Mouse (Mus musculus): ENCODE measurements around the gene Ncoa1. TPM values are rescaled to one million over a fixed set of nuclear protein-coding genes. Genes with fewer than 3 reads are reported as not detected.

Ncoa1 gene
- polyA plus RNA-seq, 1 experiment from 2014 or later = 10.4 TPM

DNA sequence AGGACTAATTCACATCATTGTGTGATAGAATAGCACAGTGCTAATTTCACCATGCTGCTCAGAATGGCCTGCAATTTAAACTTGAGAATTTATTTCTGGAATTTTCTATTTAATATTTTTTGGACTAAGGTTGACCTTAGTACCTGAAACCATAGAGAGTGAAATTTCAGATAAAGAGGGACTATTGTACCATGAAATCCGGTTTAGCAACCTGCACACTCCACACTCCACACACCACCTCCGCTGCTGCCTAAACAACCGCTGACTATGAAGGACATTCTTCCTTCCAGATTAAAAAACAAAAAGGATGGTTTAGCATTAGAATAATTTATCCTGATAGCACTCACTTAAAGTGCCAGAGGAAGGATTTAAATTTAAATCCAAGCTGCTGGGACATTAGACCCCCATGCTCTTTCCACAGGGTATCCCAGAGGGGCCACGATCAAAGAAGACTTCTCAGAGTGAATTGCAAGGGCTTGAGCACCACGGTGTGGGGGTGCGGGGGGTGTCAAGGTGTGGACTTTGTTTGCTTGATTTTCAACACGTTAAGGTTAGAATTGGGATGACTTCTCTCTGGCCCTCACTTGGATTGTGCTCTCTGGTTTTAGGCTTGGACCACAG lies 29.9 kb upstream of the Ncoa1 start:
- H3K27ac ChIP-seq (ENCODE audit: low read length) = no peak overlapping the region
- no peak overlapping the region for H3K4me3 ChIP-seq (ENCODE audit: low read depth, low read length)
- no peaks in the 10 kb centered on the region for H3K27me3 ChIP-seq (ENCODE audit: control insufficient read depth, insufficient read depth, low read length)
- no peak overlapping the region for H3K4me2 ChIP-seq (replicated peaks; ENCODE audit: low read depth, low read length)
- no peaks in the 10 kb centered on the region for H3K36me3 ChIP-seq (ENCODE audit: control insufficient read depth, insufficient read depth, low read length)
- no peak for ATAC-seq (ENCODE audit: insufficient number of reproducible peaks, insufficient read depth, low FRiP score, low read depth)
- H3K9me3 ChIP-seq (ENCODE audit: control insufficient read depth, low read depth, low read length) = no peaks in the 10 kb centered on the region
- H3K9ac ChIP-seq (replicated peaks; ENCODE audit: low read depth, low read length) = no peak overlapping the region
- 31% methylated on average over 7 of the region's 7 CpGs for WGBS
- H3K4me1 ChIP-seq (ENCODE audit: control insufficient read depth, insufficient read depth, low read length) = no peaks in the 10 kb centered on the region

DNA sequence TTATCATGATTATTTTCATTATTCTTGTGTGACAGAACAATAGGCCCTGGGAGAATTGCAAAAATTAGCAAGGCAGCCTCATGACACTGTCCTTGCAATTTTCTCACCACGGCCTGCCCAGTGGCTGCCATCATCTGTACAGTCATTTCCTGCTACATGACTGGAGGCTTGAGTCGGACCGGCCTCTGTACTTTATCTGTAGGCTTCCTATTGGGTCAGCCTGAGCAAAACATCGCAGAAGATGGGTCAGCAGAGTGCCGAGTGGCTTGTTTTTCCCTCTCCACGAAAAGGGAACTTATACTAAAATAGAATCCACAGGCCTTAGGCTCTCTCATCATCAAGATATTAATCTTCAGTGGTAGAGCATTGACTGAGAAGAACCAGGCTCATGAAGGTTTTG lies 28.3 kb upstream of the Ncoa1 start:
- no peak overlapping the region for H3K9ac ChIP-seq (replicated peaks; ENCODE audit: low read depth, low read length)
- no peak overlapping the region for H3K4me2 ChIP-seq (replicated peaks; ENCODE audit: low read depth, low read length)
- 78% methylated on average over 6 of the region's 6 CpGs for WGBS
- no peak overlapping the region for H3K27ac ChIP-seq (ENCODE audit: low read length)
- H3K4me1 ChIP-seq (ENCODE audit: control insufficient read depth, insufficient read depth, low read length) = no peaks in the 10 kb centered on the region
- no peaks in the 10 kb centered on the region for H3K36me3 ChIP-seq (ENCODE audit: control insufficient read depth, insufficient read depth, low read length)
- no peak overlapping the region for H3K4me3 ChIP-seq (ENCODE audit: low read depth, low read length)
- no peaks in the 10 kb centered on the region for H3K9me3 ChIP-seq (ENCODE audit: control insufficient read depth, low read depth, low read length)
- no peaks in the 10 kb centered on the region for H3K27me3 ChIP-seq (ENCODE audit: control insufficient read depth, insufficient read depth, low read length)
- ATAC-seq (ENCODE audit: insufficient number of reproducible peaks, insufficient read depth, low FRiP score, low read depth) = no peak

DNA sequence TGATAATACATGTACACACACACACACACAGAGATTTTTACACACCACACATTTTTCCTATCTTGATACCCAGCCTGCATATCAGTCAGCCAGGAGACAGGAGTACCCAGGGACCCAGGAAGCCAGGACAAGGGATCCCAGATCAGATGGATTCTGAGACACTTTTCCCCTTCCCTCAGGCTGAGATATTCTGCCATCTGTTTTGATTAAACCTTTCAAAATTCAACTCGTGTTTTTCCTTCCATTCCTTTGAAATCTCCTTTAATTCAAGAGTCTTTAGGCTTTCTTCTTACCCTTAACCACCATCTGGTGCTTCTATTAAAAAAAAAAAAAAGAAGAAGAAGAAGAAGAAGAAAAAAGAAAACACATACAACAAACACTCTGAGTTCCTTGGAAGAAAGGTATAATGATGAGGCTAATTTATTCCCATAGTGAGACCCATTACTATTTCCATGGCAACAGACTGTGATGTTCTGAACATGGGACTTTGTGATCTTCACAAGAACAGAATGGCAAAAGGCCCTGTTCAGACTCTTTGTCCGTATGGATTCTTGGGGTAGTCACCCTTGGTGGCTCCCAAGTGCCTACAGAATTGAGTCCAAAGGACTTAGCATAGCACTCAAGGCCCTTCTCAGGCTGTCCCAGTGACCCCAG lies 26.8 kb upstream of the Ncoa1 start:
- no peak for ATAC-seq (ENCODE audit: insufficient number of reproducible peaks, insufficient read depth, low FRiP score, low read depth)
- no peak overlapping the region for H3K4me2 ChIP-seq (replicated peaks; ENCODE audit: low read depth, low read length)
- no peak overlapping the region for H3K27ac ChIP-seq (ENCODE audit: low read length)
- no peak overlapping the region for H3K9ac ChIP-seq (replicated peaks; ENCODE audit: low read depth, low read length)
- H3K27me3 ChIP-seq (ENCODE audit: control insufficient read depth, insufficient read depth, low read length) = no peaks in the 10 kb centered on the region
- H3K36me3 ChIP-seq (ENCODE audit: control insufficient read depth, insufficient read depth, low read length) = no peaks in the 10 kb centered on the region
- WGBS = 79% methylated on average over 2 of the region's 2 CpGs
- H3K9me3 ChIP-seq (ENCODE audit: control insufficient read depth, low read depth, low read length) = no peaks in the 10 kb centered on the region
- no peak overlapping the region for H3K4me3 ChIP-seq (ENCODE audit: low read depth, low read length)
- H3K4me1 ChIP-seq (ENCODE audit: control insufficient read depth, insufficient read depth, low read length) = no peaks in the 10 kb centered on the region

DNA sequence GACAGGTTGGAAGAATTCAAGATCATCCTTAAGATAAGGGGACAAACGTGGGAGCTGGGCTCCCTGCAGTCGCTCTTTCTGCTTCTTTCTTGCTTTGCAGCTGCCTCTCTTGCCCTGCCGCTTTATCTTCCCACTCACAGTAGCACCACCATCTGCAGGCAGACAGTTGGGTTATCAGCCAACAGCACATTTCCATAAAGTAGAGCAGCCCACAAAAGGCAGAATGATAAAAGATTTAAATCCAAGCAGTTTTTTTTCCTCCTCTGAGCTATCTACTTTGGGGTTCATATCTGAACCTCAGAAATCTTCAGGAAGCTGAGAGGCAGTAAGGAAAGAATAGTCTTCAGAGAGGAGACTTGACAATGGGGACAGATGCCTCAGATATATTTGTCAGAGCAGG lies 24.9 kb upstream of the Ncoa1 start:
- Histone ChIP-seq H3K9me3 (ENCODE audit: control insufficient read depth, low read depth, low read length) (no peaks in the 10 kb centered on the region), H3K9ac (replicated peaks; ENCODE audit: low read depth, low read length) (no peak overlapping the region), H3K27me3 (ENCODE audit: control insufficient read depth, insufficient read depth, low read length) (no peaks in the 10 kb centered on the region), H3K27ac (ENCODE audit: low read length) (no peak overlapping the region), H3K4me1 (ENCODE audit: control insufficient read depth, insufficient read depth, low read length) (no peaks in the 10 kb centered on the region), H3K4me2 (replicated peaks; ENCODE audit: low read depth, low read length) (no peak overlapping the region), H3K36me3 (ENCODE audit: control insufficient read depth, insufficient read depth, low read length) (no peaks in the 10 kb centered on the region), H3K4me3 (ENCODE audit: low read depth, low read length) (no peak overlapping the region)
- no peak for ATAC-seq (ENCODE audit: insufficient number of reproducible peaks, insufficient read depth, low FRiP score, low read depth)
- WGBS = 42% methylated on average over 3 of the region's 3 CpGs

DNA sequence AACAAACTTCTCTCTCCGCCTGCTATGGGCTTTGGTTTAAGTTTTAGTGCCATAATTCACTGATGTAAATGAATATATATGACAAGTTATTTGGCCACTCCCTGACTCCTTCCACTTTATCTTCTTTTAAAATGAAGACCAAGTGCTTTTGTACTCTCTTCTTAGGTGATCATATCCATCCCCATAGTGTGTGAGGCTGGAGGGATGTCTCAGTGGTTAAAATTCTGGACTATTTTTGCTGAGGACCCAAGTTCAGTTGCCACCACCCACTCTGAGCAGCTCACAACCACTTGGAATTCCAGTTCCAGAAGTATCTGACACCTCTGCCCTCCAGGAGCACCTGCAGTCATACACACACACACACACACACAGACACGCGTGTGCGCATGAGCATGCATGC lies 23.5 kb upstream of the Ncoa1 start:
- WGBS = 95% methylated on average over 4 of the region's 4 CpGs
- ATAC-seq (ENCODE audit: insufficient number of reproducible peaks, insufficient read depth, low FRiP score, low read depth) = no peak

DNA sequence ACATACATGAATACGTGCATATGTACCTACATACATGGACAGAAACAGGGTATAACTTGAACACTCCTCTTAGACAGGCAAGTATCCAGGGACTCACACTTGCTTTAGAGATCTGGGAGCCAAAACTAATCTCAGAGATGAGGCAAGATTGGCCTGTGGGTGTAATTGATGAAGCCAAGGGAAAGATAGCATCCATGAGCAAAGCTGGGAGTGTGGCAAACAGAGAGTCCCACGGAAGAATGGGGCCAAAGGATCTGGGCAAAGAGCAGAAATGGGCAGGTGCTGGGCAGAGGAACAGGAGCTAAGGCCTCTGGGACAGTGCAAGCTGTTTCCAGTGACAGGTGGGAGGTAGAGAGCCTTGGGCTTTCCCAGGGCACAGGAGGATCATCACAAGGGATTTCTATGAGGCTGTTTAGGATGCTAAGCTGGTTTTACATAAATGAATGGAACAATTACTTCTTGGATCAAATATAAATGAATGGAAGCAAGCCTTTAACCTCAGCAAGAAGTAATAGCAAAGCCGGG lies 22.7 kb upstream of the Ncoa1 start:
- Histone ChIP-seq H3K27ac (ENCODE audit: low read length) (no peak overlapping the region), H3K4me1 (ENCODE audit: control insufficient read depth, insufficient read depth, low read length) (no peaks in the 10 kb centered on the region), H3K9ac (replicated peaks; ENCODE audit: low read depth, low read length) (no peak overlapping the region), H3K9me3 (ENCODE audit: control insufficient read depth, low read depth, low read length) (no peaks in the 10 kb centered on the region), H3K4me2 (replicated peaks; ENCODE audit: low read depth, low read length) (no peak overlapping the region), H3K36me3 (ENCODE audit: control insufficient read depth, insufficient read depth, low read length) (no peaks in the 10 kb centered on the region), H3K27me3 (ENCODE audit: control insufficient read depth, insufficient read depth, low read length) (no peaks in the 10 kb centered on the region), H3K4me3 (ENCODE audit: low read depth, low read length) (no peak overlapping the region)
- 73% methylated on average over 3 of the region's 3 CpGs for WGBS
- no peak for ATAC-seq (ENCODE audit: insufficient number of reproducible peaks, insufficient read depth, low FRiP score, low read depth)

More for the DNA sequence above, 23.5 kb upstream of the Ncoa1 start:
- no peak overlapping the region for H3K4me2 ChIP-seq (replicated peaks; ENCODE audit: low read depth, low read length)
- H3K36me3 ChIP-seq (ENCODE audit: control insufficient read depth, insufficient read depth, low read length) = no peaks in the 10 kb centered on the region
- no peak overlapping the region for H3K9ac ChIP-seq (replicated peaks; ENCODE audit: low read depth, low read length)
- H3K27ac ChIP-seq (ENCODE audit: low read length) = no peak overlapping the region
- H3K4me1 ChIP-seq (ENCODE audit: control insufficient read depth, insufficient read depth, low read length) = no peaks in the 10 kb centered on the region
- no peak overlapping the region for H3K4me3 ChIP-seq (ENCODE audit: low read depth, low read length)
- no peaks in the 10 kb centered on the region for H3K27me3 ChIP-seq (ENCODE audit: control insufficient read depth, insufficient read depth, low read length)
- no peaks in the 10 kb centered on the region for H3K9me3 ChIP-seq (ENCODE audit: control insufficient read depth, low read depth, low read length)

DNA sequence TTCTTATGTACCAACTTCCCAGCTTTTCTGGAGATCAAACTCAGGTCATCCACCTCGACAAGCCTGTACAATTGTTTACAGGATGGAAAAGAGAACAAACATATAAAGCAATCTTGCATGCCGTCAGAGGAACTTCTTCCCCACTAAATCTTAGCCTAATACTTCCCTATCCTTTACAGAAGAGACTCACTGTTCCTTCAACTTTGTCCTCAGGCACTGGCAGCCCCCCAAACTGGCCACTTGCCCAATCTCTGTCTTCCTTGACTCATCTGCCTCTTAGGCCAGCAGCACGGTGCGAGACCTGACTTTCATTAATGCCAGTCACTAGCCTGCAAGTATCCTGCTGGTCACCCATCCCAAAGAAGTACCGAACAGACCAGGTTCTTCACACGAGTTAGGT lies 11.4 kb upstream of the Ncoa1 start:
- 71% methylated on average over 6 of the region's 6 CpGs for WGBS
- H3K9me3 ChIP-seq (ENCODE audit: control insufficient read depth, low read depth, low read length) = no peaks in the 10 kb centered on the region
- no peak overlapping the region for H3K27ac ChIP-seq (ENCODE audit: low read length)
- H3K36me3 ChIP-seq (ENCODE audit: control insufficient read depth, insufficient read depth, low read length) = no peaks in the 10 kb centered on the region
- H3K27me3 ChIP-seq (ENCODE audit: control insufficient read depth, insufficient read depth, low read length) = no peaks in the 10 kb centered on the region
- no peak overlapping the region for H3K4me2 ChIP-seq (replicated peaks; ENCODE audit: low read depth, low read length)
- H3K4me1 ChIP-seq (ENCODE audit: control insufficient read depth, insufficient read depth, low read length) = no peaks in the 10 kb centered on the region
- H3K9ac ChIP-seq (replicated peaks; ENCODE audit: low read depth, low read length) = no peak overlapping the region
- ATAC-seq (ENCODE audit: insufficient number of reproducible peaks, insufficient read depth, low FRiP score, low read depth) = no peak
- no peak overlapping the region for H3K4me3 ChIP-seq (ENCODE audit: low read depth, low read length)

DNA sequence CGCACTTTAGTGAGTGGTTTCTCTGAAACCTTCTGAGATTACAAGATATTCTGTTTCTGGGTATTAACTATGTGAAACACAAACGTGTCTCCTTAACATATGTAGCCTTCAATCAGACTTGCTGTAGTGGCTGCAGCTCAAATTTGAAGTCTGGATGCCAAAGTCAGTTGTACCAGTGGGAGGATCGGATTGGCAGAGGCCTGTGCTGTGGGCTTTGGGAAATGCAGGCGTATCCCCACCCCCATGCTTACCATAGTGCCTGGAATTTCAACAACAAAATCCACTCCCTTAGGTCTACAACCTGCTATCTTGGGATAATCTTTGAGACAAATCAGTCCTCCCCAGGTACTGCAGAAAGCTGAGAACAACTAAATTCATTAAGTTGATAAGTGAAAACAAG lies 6.4 kb upstream of the Ncoa1 start:
- WGBS = 80% methylated on average over 4 of the region's 4 CpGs
- Histone ChIP-seq H3K27ac (ENCODE audit: low read length) (no peak overlapping the region), H3K36me3 (ENCODE audit: control insufficient read depth, insufficient read depth, low read length) (no peaks in the 10 kb centered on the region), H3K27me3 (ENCODE audit: control insufficient read depth, insufficient read depth, low read length) (no peaks in the 10 kb centered on the region), H3K4me3 (ENCODE audit: low read depth, low read length) (no peak overlapping the region), H3K4me2 (replicated peaks; ENCODE audit: low read depth, low read length) (no peak overlapping the region), H3K4me1 (ENCODE audit: control insufficient read depth, insufficient read depth, low read length) (no peaks in the 10 kb centered on the region), H3K9me3 (ENCODE audit: control insufficient read depth, low read depth, low read length) (no peaks in the 10 kb centered on the region), H3K9ac (replicated peaks; ENCODE audit: low read depth, low read length) (no peak overlapping the region)
- no peak for ATAC-seq (ENCODE audit: insufficient number of reproducible peaks, insufficient read depth, low FRiP score, low read depth)

DNA sequence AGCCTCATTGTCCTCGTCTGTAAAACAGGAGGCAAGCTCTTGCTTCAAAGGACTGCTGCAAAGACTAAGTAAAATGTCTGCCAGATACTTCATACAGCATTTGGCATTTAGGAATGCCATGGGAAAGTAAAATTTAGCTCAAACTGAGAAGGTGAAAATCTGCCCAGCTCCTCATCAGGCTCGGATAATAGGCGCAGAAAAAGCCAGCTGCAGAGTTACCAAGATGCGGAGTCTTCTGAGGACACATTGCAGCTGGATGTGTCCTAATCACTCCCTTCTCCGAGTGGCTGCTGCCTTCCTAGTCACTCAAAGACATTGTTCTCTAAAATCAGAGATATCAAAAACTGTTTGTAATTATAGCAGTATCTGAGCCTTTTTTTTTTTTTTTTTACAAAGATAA lies 4.7 kb upstream of the Ncoa1 start:
- Histone ChIP-seq H3K36me3 (ENCODE audit: control insufficient read depth, insufficient read depth, low read length) (no peaks in the 10 kb centered on the region), H3K4me2 (replicated peaks; ENCODE audit: low read depth, low read length) (no peak overlapping the region), H3K4me3 (ENCODE audit: low read depth, low read length) (no peak overlapping the region), H3K9me3 (ENCODE audit: control insufficient read depth, low read depth, low read length) (no peaks in the 10 kb centered on the region), H3K4me1 (ENCODE audit: control insufficient read depth, insufficient read depth, low read length) (no peaks in the 10 kb centered on the region), H3K9ac (replicated peaks; ENCODE audit: low read depth, low read length) (no peak overlapping the region), H3K27ac (ENCODE audit: low read length) (no peak overlapping the region), H3K27me3 (ENCODE audit: control insufficient read depth, insufficient read depth, low read length) (no peaks in the 10 kb centered on the region)
- WGBS = 64% methylated on average over 5 of the region's 5 CpGs
- ATAC-seq (ENCODE audit: insufficient number of reproducible peaks, insufficient read depth, low FRiP score, low read depth) = no peak
